10 mouse cellular contexts compared by ENCODE assay signal in genomic region chr9:7784615-7785012, GRCm38 (mm10). TPM values are rescaled to one million over a fixed set of nuclear protein-coding genes. Genes with fewer than 3 reads are reported as not detected.
A peak's percentile ranks its signal among the peaks of the same experiment; 100 is the strongest.
DNase-seq lines count a peak whose midpoint lies in the region; ATAC-seq and TF ChIP-seq lines count a peak whose summit lies in the region.
"Had no signal": no experiment of that assay in that cellular context is flagged by ENCODE, and none has a peak within 500 bp of the region (broad histone marks: within the 10 kb centered on the region; RNA-seq: fewer than 3 reads in every experiment).

No protein-coding gene starts in this region.

- WGBS in lung, embryonic 15.5 days, result 46% methylated on average over 1 of the region's 1 CpGs
- 42% methylated on average over 1 of the region's 1 CpGs for WGBS in lung, adult 2 months
- WGBS in forebrain, embryonic 12.5 days, result 44% methylated on average over 1 of the region's 1 CpGs
- WGBS in midbrain, embryonic 12.5 days, result 23% methylated on average over 1 of the region's 1 CpGs

- no peak overlapping the region for H3K9ac ChIP-seq in lung, embryonic 15.5 days
- no peak overlapping the region for H3K9ac ChIP-seq in forebrain, embryonic 12.5 days
- no peak overlapping the region for H3K9ac ChIP-seq in midbrain, embryonic 12.5 days (replicated peaks)

- no peak overlapping the region for H3K4me3 ChIP-seq in gastrocnemius, adult 2 months
- no peak overlapping the region for H3K4me3 ChIP-seq in lung, embryonic 15.5 days
- no peak overlapping the region for H3K4me3 ChIP-seq in lung, adult 2 months (replicated peaks; ENCODE audit: extremely low read depth, low read depth, low read length)
- H3K4me3 ChIP-seq in forebrain, embryonic 12.5 days (replicated peaks), result no peak overlapping the region
- H3K4me3 ChIP-seq in midbrain, embryonic 12.5 days, result no peak overlapping the region

- no peaks in the 10 kb centered on the region for H3K36me3 ChIP-seq in lung, embryonic 15.5 days
- peaks cover 11% of the 10 kb centered on the region; the same call in 1 of the 2 replicates for H3K36me3 ChIP-seq in forebrain, embryonic 12.5 days (replicated peaks)
- 0 out of 2 replicates have a peak, but pooled peaks cover 7% of the 10 kb centered on the region for H3K36me3 ChIP-seq in midbrain, embryonic 12.5 days

- no peaks in the 10 kb centered on the region for H3K4me1 ChIP-seq in lung, embryonic 15.5 days
- peaks cover 4% of the 10 kb centered on the region; the same call in 1 of the 2 replicates for H3K4me1 ChIP-seq in lung, adult 2 months (ENCODE audit: control insufficient read depth, insufficient read depth, low read length)
- peaks cover 14% of the 10 kb centered on the region for H3K4me1 ChIP-seq in forebrain, embryonic 12.5 days
- H3K4me1 ChIP-seq in midbrain, embryonic 12.5 days, result peaks cover 10% of the 10 kb centered on the region

- 0 out of 2 replicates have a peak, but pooled peaks have one; percentile 23 for ATAC-seq in lung, embryonic 15.5 days (ENCODE audit: borderline replicate concordance, extremely low read depth, low FRiP score, low TSS enrichment)
- ATAC-seq in forebrain, embryonic 12.5 days (ENCODE audit: low FRiP score), result peak; percentile 66; the same call in 1 of the 2 replicates
- peak; percentile 63; the same call in 1 of the 2 replicates for ATAC-seq in midbrain, embryonic 12.5 days (ENCODE audit: low FRiP score, low read depth)

- no peak overlapping the region for H3K4me2 ChIP-seq in lung, embryonic 15.5 days
- H3K4me2 ChIP-seq in forebrain, embryonic 12.5 days, result no peak overlapping the region
- H3K4me2 ChIP-seq in midbrain, embryonic 12.5 days (replicated peaks), result no peak overlapping the region

- DNase-seq in gastrocnemius, adult 2 months, result no peak
- DNase-seq in gastrocnemius, postnatal 14 days, result no peak
- no peak for DNase-seq in lung, adult 2 months
- no peak for DNase-seq in right cerebral cortex, postnatal 4 days
- DNase-seq in left cerebral cortex, adult 11 months (ENCODE audit: low spot score), result no peak
- DNase-seq: heart, postnatal 10 days; left cerebral cortex, postnatal 4 days had no signal

- intact Hi-C loops in gastrocnemius, adult 2 months (cut with DNase I), result loop anchor here (5.0 kb wide), 1 partner anchor 48 kb away; no protein-coding TSS in a partner anchor
- intact Hi-C loops in gastrocnemius, postnatal 14 days (cut with DNase I; ENCODE audit: low total_unique reads), result no loop called here

- no peak for TF ChIP-seq CTCF in gastrocnemius, adult 2 months (IDR thresholded peaks at IDR 0.05)
- no peak for TF ChIP-seq CTCF in lung, adult 2 months (IDR thresholded peaks at IDR 0.05; ENCODE audit: insufficient read depth, low read length)

- TF ChIP-seq POLR2A in lung, adult 2 months (IDR thresholded peaks at IDR 0.05; ENCODE audit: borderline replicate concordance, extremely low read depth, low read depth, low read length), result no peak

- no peaks in the 10 kb centered on the region for H3K27me3 ChIP-seq in lung, embryonic 15.5 days
- H3K27me3 ChIP-seq in forebrain, embryonic 12.5 days, result no peaks in the 10 kb centered on the region
- H3K27me3 ChIP-seq in midbrain, embryonic 12.5 days, result no peaks in the 10 kb centered on the region

- no peaks in the 10 kb centered on the region for H3K9me3 ChIP-seq in lung, embryonic 15.5 days
- H3K9me3 ChIP-seq in forebrain, embryonic 12.5 days, result no peaks in the 10 kb centered on the region
- no peaks in the 10 kb centered on the region for H3K9me3 ChIP-seq in midbrain, embryonic 12.5 days

- peak overlapping the region; percentile 66 for H3K27ac ChIP-seq in gastrocnemius, adult 2 months
- no peak overlapping the region for H3K27ac ChIP-seq in lung, embryonic 15.5 days
- H3K27ac ChIP-seq in forebrain, embryonic 12.5 days, result peak overlapping the region; percentile 73
- H3K27ac ChIP-seq in midbrain, embryonic 12.5 days (replicated peaks), result peak overlapping the region; percentile 73

RNA-seq across cellular contexts. Expression of gene Tmem123, which starts 20.8 kb away (rescaled TPM):
- 10 to 100 TPM; 21.7 to 25.5 TPM for total RNA-seq in gastrocnemius, adult 2 months (2021)
- total RNA-seq in gastrocnemius, postnatal 14 days (2021), result 10 to 100 TPM; 23.1 to 26.7 TPM
- polyA plus RNA-seq in lung, embryonic 15.5 days (2015; fragmentation: Nextera tagmentation; extraction: Ambion mirVana), result 131 TPM in 2 replicates
- polyA plus RNA-seq in lung, adult 2 months (2012; rRNA removed), result 83.3 and 89.8 TPM in 2 replicates
- polyA plus RNA-seq in forebrain, embryonic 12.5 days (2016; fragmentation: Nextera tagmentation; extraction: Ambion mirVana), result 85.1 and 86.5 TPM in 2 replicates
- polyA plus RNA-seq in midbrain, embryonic 12.5 days (2016; fragmentation: Nextera tagmentation; extraction: Ambion mirVana), result 94.6 and 99.8 TPM in 2 replicates

RNA-seq across cellular contexts. Expression of gene Birc2, which starts 52.2 kb away (rescaled TPM):
- 10 to 100 TPM; 21.9 to 22.0 TPM for total RNA-seq in gastrocnemius, adult 2 months (2021)
- total RNA-seq in gastrocnemius, postnatal 14 days (2021), result 10 to 100 TPM; 15.2 to 17.6 TPM
- 33.2 and 34.3 TPM in 2 replicates for polyA plus RNA-seq in lung, embryonic 15.5 days (2015; fragmentation: Nextera tagmentation; extraction: Ambion mirVana)
- polyA plus RNA-seq in lung, adult 2 months (2012; rRNA removed), result 11.1 and 15.4 TPM in 2 replicates
- 45.7 and 48.9 TPM in 2 replicates for polyA plus RNA-seq in forebrain, embryonic 12.5 days (2016; fragmentation: Nextera tagmentation; extraction: Ambion mirVana)
- polyA plus RNA-seq in midbrain, embryonic 12.5 days (2016; fragmentation: Nextera tagmentation; extraction: Ambion mirVana), result 42.8 and 46.6 TPM in 2 replicates
